Mouse (Mus musculus) frontal cortex, postnatal 14 days (tissue): Measurements from ENCODE around the gene Dlgap5.

Experiments used
- DNase-seq, 2 experiments: peaks; one replicate each; pipeline ENCODE4 v3.0.0; 2022; ENCODE audit warnings: low spot score in 2 of 2

The Dlgap5 gene

DNA sequence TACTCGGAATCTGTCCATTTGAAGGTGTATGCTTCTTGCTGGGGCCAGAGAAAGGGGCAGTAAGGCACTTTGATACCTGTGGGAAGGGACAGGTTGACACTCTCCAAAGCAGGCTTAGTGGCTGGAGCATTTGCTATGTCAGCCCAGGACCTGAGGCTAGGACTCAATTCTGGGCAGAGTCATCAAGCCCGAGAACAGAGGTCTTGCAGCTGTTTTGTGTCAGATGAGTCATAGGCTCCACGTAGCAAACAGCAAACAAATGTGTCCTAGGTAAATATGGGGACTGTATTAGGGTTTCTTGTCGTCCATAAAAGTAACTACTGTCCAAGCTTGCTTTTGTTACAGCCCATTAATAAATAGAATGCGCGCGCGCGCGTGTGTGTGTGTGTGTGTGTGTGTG is 65.9 kb downstream of the Dlgap5 start:
- no peak for DNase-seq

DNA sequence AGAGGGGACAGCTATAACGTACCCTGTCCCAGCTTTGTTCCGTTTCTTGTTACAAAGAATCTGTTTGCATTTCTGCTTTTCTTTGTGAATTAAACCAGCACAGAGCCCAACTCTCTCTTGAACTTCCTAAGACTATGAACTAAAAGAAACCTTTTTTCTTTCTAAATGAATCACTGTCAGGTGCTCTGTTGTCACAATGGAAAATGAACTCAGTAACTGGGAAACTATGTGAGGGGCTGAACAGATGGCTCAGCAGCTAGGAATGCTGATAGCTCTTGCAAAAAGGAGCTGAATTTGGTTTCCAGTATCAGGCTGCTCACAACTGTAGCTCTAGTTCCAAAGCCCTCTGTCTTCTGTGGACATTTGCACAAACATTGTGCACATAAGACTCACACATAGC is 67.2 kb downstream of the Dlgap5 start:
- DNase-seq = no peak

DNA sequence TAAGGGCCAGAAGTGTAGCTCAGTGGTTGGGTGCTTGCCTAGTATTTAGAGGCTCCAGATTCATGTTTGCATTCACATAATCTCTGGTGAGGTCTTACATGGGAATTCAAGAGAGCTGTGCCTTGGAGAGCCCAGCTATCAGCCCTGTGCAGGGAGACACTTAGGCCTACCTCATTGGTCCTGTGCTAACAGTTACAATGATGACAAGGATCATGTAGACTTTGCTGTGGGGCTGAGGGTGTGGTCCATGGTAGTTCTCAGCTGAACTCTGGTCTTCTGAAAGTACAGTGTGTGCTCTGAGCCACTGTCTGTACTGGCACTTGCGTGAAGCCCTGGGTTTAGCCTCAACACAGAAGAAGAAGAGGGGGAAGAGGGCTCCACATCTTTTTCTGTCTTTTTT is 71.5 kb downstream of the Dlgap5 start:
- no peak for DNase-seq

GRCm38 (mm10) chr14:47341811-47342291 is 76.4 kb downstream of the Dlgap5 start:
- no peak for DNase-seq

GRCm38 (mm10) chr14:47340231-47340925 is 77.8 kb downstream of the Dlgap5 start:
- no peak for DNase-seq
